Mouse (Mus musculus) thymus, adult 2 months (tissue): Measurements from ENCODE around the gene Ank3.

Experiments used
- CTCF ChIP-seq: fragments of 200-500 bp; IDR thresholded peaks from 2 replicates; pipeline ENCODE4 v1.5.1; 2012; ENCODE audit warnings: mild to moderate bottlenecking, control low read depth, low read length, moderate library complexity, borderline replicate concordance; ENCODE audit not compliant: control insufficient read depth, poor library complexity, insufficient read depth; ENCODE audit errors: extremely low read depth
- POLR2A ChIP-seq: fragments of 200-500 bp; IDR thresholded peaks from 2 replicates; pipeline ENCODE4 v1.6.1; 2012; ENCODE audit warnings: mild to moderate bottlenecking, low read length, control low read depth, moderate library complexity; ENCODE audit not compliant: control insufficient read depth, poor library complexity, insufficient read depth; ENCODE audit errors: extremely low read depth

DNA sequence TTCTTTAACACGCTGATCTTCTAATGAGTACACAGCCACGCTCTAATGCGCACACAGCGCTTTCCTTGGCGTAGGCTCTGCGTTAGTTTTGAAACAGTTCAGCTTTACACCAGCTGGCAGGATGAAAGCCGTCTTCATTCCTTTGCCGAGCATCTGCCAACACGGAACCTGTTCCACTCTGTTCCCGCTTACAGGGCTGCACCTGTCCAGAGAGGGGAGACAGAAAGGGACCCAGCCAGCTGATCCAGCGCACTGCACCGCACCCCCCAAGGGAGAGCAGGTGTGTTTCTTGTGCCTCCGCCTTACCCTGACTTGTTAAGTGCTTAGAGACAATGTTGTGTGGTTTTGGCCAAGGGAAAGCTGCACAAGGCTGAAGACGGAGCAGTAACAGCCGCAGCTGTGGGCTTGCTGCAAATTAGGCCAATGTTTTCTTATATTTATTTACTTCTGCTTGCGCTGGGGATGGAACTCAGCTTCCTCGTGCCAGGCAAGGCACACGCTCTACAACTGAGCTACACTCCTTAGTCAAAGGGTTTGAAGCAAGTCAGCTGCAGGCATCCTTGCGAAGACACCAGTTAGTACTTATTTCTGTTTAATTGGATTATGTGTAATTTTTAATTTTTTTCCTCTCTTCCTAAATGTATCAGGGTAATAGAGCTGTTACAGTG is 661.6 kb downstream of the Ank3 start:
- TF ChIP-seq POLR2A, result no peak
- no peak for TF ChIP-seq CTCF
